In the genomic region with DNA sequence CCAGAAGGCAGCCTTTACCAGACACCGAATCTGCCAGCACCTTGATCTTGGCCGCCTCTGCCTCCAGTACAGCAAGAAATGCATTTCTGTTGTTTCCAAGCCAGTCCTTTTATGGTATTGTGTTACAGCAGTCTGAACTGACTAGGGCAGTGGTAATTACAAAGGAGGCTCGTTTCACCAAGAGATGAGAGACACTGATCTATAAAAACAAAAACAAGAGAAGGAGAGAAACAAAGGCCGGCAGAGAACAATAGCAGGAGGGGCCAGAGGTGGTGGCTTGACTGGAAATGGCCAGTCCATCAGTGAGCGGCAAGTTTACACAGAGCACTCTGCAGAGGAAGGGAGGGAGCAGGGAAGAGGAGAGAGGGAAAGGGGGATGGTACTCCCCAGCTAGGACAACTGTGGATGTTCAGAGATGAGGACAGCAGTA, we compare ENCODE assay signal across 10 mouse cellular contexts. TPM values are rescaled to one million over a fixed set of nuclear protein-coding genes. Genes with fewer than 3 reads are reported as not detected.
A peak's percentile ranks its signal among the peaks of the same experiment; 100 is the strongest.
DNase-seq lines count a peak whose midpoint lies in the region; ATAC-seq and TF ChIP-seq lines count a peak whose summit lies in the region.
"Had no signal": no experiment of that assay in that cellular context is flagged by ENCODE, and none has a peak within 500 bp of the region (broad histone marks: within the 10 kb centered on the region; RNA-seq: fewer than 3 reads in every experiment).

No protein-coding gene starts in this region.

- H3K4me1 ChIP-seq in kidney, embryonic 14.5 days (ENCODE audit: control insufficient read depth, insufficient read depth, low read length) = peaks cover 9% of the 10 kb centered on the region; the same call in 1 of the 2 replicates
- H3K4me1 ChIP-seq in hindbrain, embryonic 11.5 days (replicated peaks; ENCODE audit: control insufficient read depth, insufficient read depth, low read length) = peaks cover 2% of the 10 kb centered on the region; the same call in 1 of the 2 replicates
- peaks cover 8% of the 10 kb centered on the region for H3K4me1 ChIP-seq in midbrain, embryonic 16.5 days (ENCODE audit: control insufficient read depth, insufficient read depth, low read length)

- DNase-seq in kidney, adult 18-20 months = no peak
- DNase-seq in brain, embryonic 14.5 days (ENCODE audit: low read depth) = peak; percentile 64
- DNase-seq in hindbrain, embryonic 11.5 days (ENCODE audit: low spot score) = peak; percentile 22
- DNase-seq in left cerebral cortex, postnatal 10 days (ENCODE audit: extremely low spot score in 1 of 2, low spot score in 2 of 2) = no peak
- DNase-seq in embryo, embryonic 9.5 days (ENCODE audit: extremely low spot score) = no peak
- DNase-seq: gastrocnemius, postnatal 25 days had no signal

- intact Hi-C loops in left cerebral cortex, postnatal 10 days (cut with DNase I) = no loop called here

- TF ChIP-seq CTCF in brain, embryonic 14.5 days (IDR thresholded peaks at IDR 0.05; ENCODE audit: borderline replicate concordance, extremely low read depth, insufficient read depth, insufficient read length) = no peak

- H3K4me3 ChIP-seq in kidney, embryonic 14.5 days (ENCODE audit: low read length) = no peak overlapping the region
- H3K4me3 ChIP-seq in hindbrain, embryonic 11.5 days (ENCODE audit: low read depth, low read length) = no peak overlapping the region
- no peak overlapping the region for H3K4me3 ChIP-seq in midbrain, embryonic 16.5 days (ENCODE audit: low read depth, low read length)

- no peak for TF ChIP-seq POLR2A in brain, embryonic 14.5 days (IDR thresholded peaks at IDR 0.05; ENCODE audit: borderline replicate concordance, extremely low read depth, insufficient read depth, insufficient read length, poor library complexity, severe bottlenecking)

- 0 out of 2 replicates have a peak overlapping the region, but pooled peaks have one; percentile 4 for H3K9ac ChIP-seq in kidney, embryonic 14.5 days (ENCODE audit: low read depth, low read length)
- H3K9ac ChIP-seq in hindbrain, embryonic 11.5 days (ENCODE audit: low read depth, low read length) = peak overlapping the region; percentile 35; the same call in 1 of the 2 replicates
- H3K9ac ChIP-seq in midbrain, embryonic 16.5 days (ENCODE audit: low read depth, low read length) = no peak overlapping the region; the same call in 1 of the 2 replicates

- no peaks in the 10 kb centered on the region for H3K9me3 ChIP-seq in kidney, embryonic 14.5 days (ENCODE audit: control insufficient read depth, low read length)
- no peaks in the 10 kb centered on the region for H3K9me3 ChIP-seq in hindbrain, embryonic 11.5 days (ENCODE audit: control insufficient read depth, low read length)
- no peaks in the 10 kb centered on the region for H3K9me3 ChIP-seq in midbrain, embryonic 16.5 days (replicated peaks; ENCODE audit: control insufficient read depth, low read length, poor library complexity, severe bottlenecking)

- WGBS in kidney, embryonic 14.5 days = 15% methylated on average over 5 of the region's 5 CpGs
- WGBS in hindbrain, embryonic 11.5 days = 13% methylated on average over 5 of the region's 5 CpGs
- 6% methylated on average over 5 of the region's 5 CpGs for WGBS in midbrain, embryonic 16.5 days

- peak overlapping the region; percentile 37; the same call in 1 of the 2 replicates for H3K27ac ChIP-seq in kidney, embryonic 14.5 days (ENCODE audit: low read depth, low read length)
- no peak overlapping the region for H3K27ac ChIP-seq in hindbrain, embryonic 11.5 days (ENCODE audit: low read depth, low read length)
- H3K27ac ChIP-seq in midbrain, embryonic 16.5 days (ENCODE audit: low read length) = peak overlapping the region; percentile 15; the same call in 1 of the 2 replicates

- peak; percentile 58; the same call in 1 of the 2 replicates for ATAC-seq in kidney, embryonic 14.5 days (ENCODE audit: low FRiP score, low TSS enrichment)
- no peak for ATAC-seq in hindbrain, embryonic 11.5 days (ENCODE audit: low FRiP score)
- ATAC-seq in midbrain, embryonic 16.5 days = peak; percentile 68
- ATAC-seq in activated CD4-positive, CD25-positive, alpha-beta regulatory T cell, adult 4 months = no peak

- no peak overlapping the region for H3K4me2 ChIP-seq in kidney, embryonic 14.5 days (replicated peaks; ENCODE audit: low read depth, low read length)
- H3K4me2 ChIP-seq in hindbrain, embryonic 11.5 days (replicated peaks; ENCODE audit: low read depth, low read length) = no peak overlapping the region
- H3K4me2 ChIP-seq in midbrain, embryonic 16.5 days (ENCODE audit: low read length) = no peak overlapping the region

- no peaks in the 10 kb centered on the region for H3K27me3 ChIP-seq in kidney, embryonic 14.5 days (ENCODE audit: control insufficient read depth, insufficient read depth, low read length)
- H3K27me3 ChIP-seq in hindbrain, embryonic 11.5 days (ENCODE audit: control insufficient read depth, insufficient read depth, low read length) = no peaks in the 10 kb centered on the region
- H3K27me3 ChIP-seq in midbrain, embryonic 16.5 days (ENCODE audit: control insufficient read depth, insufficient read depth, low read depth, low read length) = no peaks in the 10 kb centered on the region

- H3K36me3 ChIP-seq in kidney, embryonic 14.5 days (ENCODE audit: control insufficient read depth, insufficient read depth, low read length) = peaks cover 74% of the 10 kb centered on the region
- H3K36me3 ChIP-seq in hindbrain, embryonic 11.5 days (ENCODE audit: control insufficient read depth, insufficient read depth, low read length) = no peaks in the 10 kb centered on the region
- no peaks in the 10 kb centered on the region for H3K36me3 ChIP-seq in midbrain, embryonic 16.5 days (ENCODE audit: control insufficient read depth, insufficient read depth, low read length)

RNA-seq across cellular contexts. Expression of gene Dgki, which starts 36.9 kb away (rescaled TPM):
- 0.27 and 0.43 TPM in 2 replicates for polyA plus RNA-seq in kidney, embryonic 14.5 days (2014; fragmentation: Nextera tagmentation; extraction: Ambion mirVana)
- polyA plus RNA-seq in brain, embryonic 14.5 days (2012; rRNA removed) = 4.5 and 6.5 TPM in 2 replicates
- 2.6 and 3.0 TPM in 2 replicates for polyA plus RNA-seq in hindbrain, embryonic 11.5 days (2014; fragmentation: Nextera tagmentation; extraction: Ambion mirVana)
- polyA plus RNA-seq in midbrain, embryonic 16.5 days (2015; fragmentation: Nextera tagmentation; extraction: Ambion mirVana) = 7.4 and 7.6 TPM in 2 replicates
- polyA plus RNA-seq in activated CD4-positive, CD25-positive, alpha-beta regulatory T cell, adult 4 months (2017; shearing (Covaris generic)) = under 1 TPM in 1 of 2 experiments, not detected in 1; 0.21 TPM
- total RNA-seq in left cerebral cortex, postnatal 10 days (2021) = 10 to 100 TPM; 60.3 to 63.2 TPM
- total RNA-seq: MEL had no signal

Comparison
In these comparisons a context has a peak if more than half of its experiments do, and no peak if none do; other contexts are left out.
1. ATAC-seq: peak in kidney, embryonic 14.5 days (single experiment) and midbrain, embryonic 16.5 days (single experiment); none in hindbrain, embryonic 11.5 days (single experiment) and activated CD4-positive, CD25-positive, alpha-beta regulatory T cell, adult 4 months (single experiment).
2. DNase-seq: peak in brain, embryonic 14.5 days (single experiment) and hindbrain, embryonic 11.5 days (single experiment); none in kidney, adult 18-20 months (single experiment), left cerebral cortex, postnatal 10 days (0 of 2) and embryo, embryonic 9.5 days (single experiment).